Mouse (Mus musculus) C2C12 (cell line): ENCODE data around the gene Arhgef19.

Experiments used
- CEBPB ChIP-seq: IDR thresholded peaks from one replicate; pipeline ENCODE4 v1.6.1; 2011; ENCODE audit warnings: low read depth, mild to moderate bottlenecking, control low read depth, moderate library complexity
- CTCF ChIP-seq: IDR thresholded peaks from one replicate; pipeline ENCODE4 v1.5.1; 2011; ENCODE audit not compliant: control insufficient read depth, insufficient read depth, insufficient read length
- MAX ChIP-seq: IDR thresholded peaks from one replicate; pipeline ENCODE4 v1.6.1; 2011; ENCODE audit warnings: mild to moderate bottlenecking, control low read depth
- MYOD1 ChIP-seq: IDR thresholded peaks from one replicate; pipeline ENCODE4 v1.6.1; 2011; ENCODE audit warnings: low read depth; ENCODE audit not compliant: control insufficient read depth, insufficient read length
- MYOG ChIP-seq: IDR thresholded peaks from one replicate; pipeline ENCODE4 v1.6.1; 2011; ENCODE audit not compliant: control insufficient read depth, insufficient read length; ENCODE audit errors: extremely low read depth
- USF1 ChIP-seq: IDR thresholded peaks from one replicate; pipeline ENCODE4 v1.6.1; 2011; ENCODE audit warnings: low read depth, mild to moderate bottlenecking, control low read depth, moderate library complexity

- TF ChIP-seq CTCF: no peak
- no peak for TF ChIP-seq MAX
- TF ChIP-seq MYOG: no peak
- TF ChIP-seq MYOD1: no peak
- no peak for TF ChIP-seq CEBPB
- no peak for TF ChIP-seq USF1
Observed at GRCm38 (mm10) chr4:141200906-141201305, 38.4 kb upstream of the Arhgef19 start.
